Mouse (Mus musculus) hindlimb bud, embryonic 11.5 days (tissue): Measurements from ENCODE around the gene Slc7a14.
A peak's percentile ranks its signal among the peaks of the same experiment; 100 is the strongest.

ENCODE experiments used
- DNase-seq: peaks from one replicate; pipeline ENCODE4 v3.0.0-alpha.2; 2012; ENCODE audit warnings: low read depth, low spot score; ENCODE audit errors: extremely low spot score

The Slc7a14 gene

GRCm38 (mm10) chr3:31261418-31262014 lies 48.7 kb downstream of the Slc7a14 start:
- DNase-seq = no peak

GRCm38 (mm10) chr3:31260964-31261346 lies 49.2 kb downstream of the Slc7a14 start:
- no peak for DNase-seq

GRCm38 (mm10) chr3:31260329-31260963 lies 49.7 kb downstream of the Slc7a14 start:
- peak; percentile 72 for DNase-seq

- no peak for DNase-seq
Observed at GRCm38 (mm10) chr3:31259553-31260255, 50.5 kb downstream of the Slc7a14 start.

GRCm38 (mm10) chr3:31254427-31254826 lies 55.8 kb downstream of the Slc7a14 start:
- no peak for DNase-seq

GRCm38 (mm10) chr3:31253862-31254261 lies 56.3 kb downstream of the Slc7a14 start:
- no peak for DNase-seq

GRCm38 (mm10) chr3:31252566-31252965 lies 57.6 kb downstream of the Slc7a14 start:
- no peak for DNase-seq

GRCm38 (mm10) chr3:31243478-31243877 lies 66.7 kb downstream of the Slc7a14 start:
- DNase-seq = no peak

GRCm38 (mm10) chr3:31240840-31241239 lies 69.3 kb downstream of the Slc7a14 start:
- no peak for DNase-seq

GRCm38 (mm10) chr3:31239645-31240044 lies 70.5 kb downstream of the Slc7a14 start:
- no peak for DNase-seq

GRCm38 (mm10) chr3:31237936-31238335 lies 72.2 kb downstream of the Slc7a14 start:
- no peak for DNase-seq

- DNase-seq = no peak
Observed at GRCm38 (mm10) chr3:31236146-31236545, 74.0 kb downstream of the Slc7a14 start.

GRCm38 (mm10) chr3:31234356-31234755 lies 75.8 kb downstream of the Slc7a14 start:
- DNase-seq = no peak

GRCm38 (mm10) chr3:31233746-31234312 lies 76.3 kb downstream of the Slc7a14 start:
- DNase-seq = no peak

- no peak for DNase-seq
Observed at GRCm38 (mm10) chr3:31229281-31229680, 80.9 kb downstream of the Slc7a14 start.

GRCm38 (mm10) chr3:31228487-31228886 lies 81.7 kb downstream of the Slc7a14 start:
- DNase-seq = no peak

- DNase-seq = no peak
Observed at GRCm38 (mm10) chr3:31223551-31223950, 86.6 kb downstream of the Slc7a14 start.

GRCm38 (mm10) chr3:31220040-31220439 lies 90.1 kb downstream of the Slc7a14 start:
- DNase-seq = no peak

- no peak for DNase-seq
Observed at GRCm38 (mm10) chr3:31219483-31219882, 90.7 kb downstream of the Slc7a14 start.

- no peak for DNase-seq
Observed at GRCm38 (mm10) chr3:31217523-31217922, 92.7 kb downstream of the Slc7a14 start.

GRCm38 (mm10) chr3:31213802-31214201 lies 96.4 kb downstream of the Slc7a14 start:
- DNase-seq = no peak
